Mouse (Mus musculus) midbrain, embryonic 13.5 days (tissue): ENCODE data around the gene Nfat5. TPM values are rescaled to one million over a fixed set of nuclear protein-coding genes. Genes with fewer than 3 reads are reported as not detected.

Experiments
- ATAC-seq: fragments of 200-750 bp; cut with Nextera tagmentation; 2 replicates; pipeline ENCODE4 v1.8.0; 2017; ENCODE audit warnings: mild to moderate bottlenecking, moderate TSS enrichment, moderate library complexity
- H3K27ac ChIP-seq: fragments of 300-500 bp; sonication (generic); 2 replicates; pipeline ENCODE4 v1.5.1; 2015; ENCODE audit warnings: inconsistent platforms, mild to moderate bottlenecking, moderate library complexity
- H3K27me3 ChIP-seq: fragments of 300-500 bp; sonication (generic); 2 replicates; pipeline ENCODE4 v1.6.1; 2015; ENCODE audit warnings: mild to moderate bottlenecking, inconsistent platforms
- H3K36me3 ChIP-seq: fragments of 300-500 bp; sonication (generic); 2 replicates; pipeline ENCODE4 v1.6.1; 2015; ENCODE audit warnings: mild to moderate bottlenecking, inconsistent platforms
- H3K4me1 ChIP-seq: fragments of 300-500 bp; sonication (generic); replicated peaks from 2 replicates; pipeline ENCODE4 v1.6.1; 2015; ENCODE audit warnings: inconsistent platforms
- H3K4me2 ChIP-seq: fragments of 300-500 bp; sonication (generic); replicated peaks from 2 replicates; pipeline ENCODE4 v1.6.1; 2015; ENCODE audit warnings: moderate library complexity, mild to moderate bottlenecking, inconsistent platforms
- H3K4me3 ChIP-seq: fragments of 300-500 bp; sonication (generic); replicated peaks from 2 replicates; pipeline ENCODE4 v1.5.1; 2015; ENCODE audit warnings: mild to moderate bottlenecking, inconsistent platforms
- H3K9ac ChIP-seq: fragments of 300-500 bp; sonication (generic); replicated peaks from 2 replicates; pipeline ENCODE4 v1.6.1; 2015; ENCODE audit warnings: mild to moderate bottlenecking, inconsistent platforms
- H3K9me3 ChIP-seq: fragments of 300-500 bp; sonication (generic); 2 replicates; pipeline ENCODE4 v1.6.1; 2016; ENCODE audit warnings: mild to moderate bottlenecking, inconsistent platforms
- WGBS: fragments of 180-500 bp; shearing (Covaris S2); methylation state at CpG from one replicate; pipeline ENCODE4 v1.1.7; 2015; 5-methylcytosine and 5-hydroxymethylcytosine counted together
- polyA plus RNA-seq: library from polyadenylated mRNA; unstranded; fragments of >200 nt; fragmentation: Nextera tagmentation; extraction: Ambion mirVana; gene quantifications from 2 replicates; pipeline ENCODE4 v1.2.1, GENCODE M21; 2015

The Nfat5 gene
- polyA plus RNA-seq, 1 experiment from 2014 or later = 13.3 TPM

GRCm38 (mm10) chr8:107268501-107268900 lies 24.8 kb upstream of the Nfat5 start:
- no peaks in the 10 kb centered on the region for H3K9me3 ChIP-seq
- no peaks in the 10 kb centered on the region for H3K27me3 ChIP-seq
- no peaks in the 10 kb centered on the region for H3K36me3 ChIP-seq
- no peak overlapping the region for H3K4me2 ChIP-seq
- WGBS = 81% methylated on average over 9 of the region's 9 CpGs
- H3K9ac ChIP-seq = no peak overlapping the region
- ATAC-seq = no peak
- H3K4me3 ChIP-seq = no peak overlapping the region
- no peak overlapping the region for H3K27ac ChIP-seq
- H3K4me1 ChIP-seq = peaks cover 8% of the 10 kb centered on the region; the same call in 1 of the 2 replicates

DNA sequence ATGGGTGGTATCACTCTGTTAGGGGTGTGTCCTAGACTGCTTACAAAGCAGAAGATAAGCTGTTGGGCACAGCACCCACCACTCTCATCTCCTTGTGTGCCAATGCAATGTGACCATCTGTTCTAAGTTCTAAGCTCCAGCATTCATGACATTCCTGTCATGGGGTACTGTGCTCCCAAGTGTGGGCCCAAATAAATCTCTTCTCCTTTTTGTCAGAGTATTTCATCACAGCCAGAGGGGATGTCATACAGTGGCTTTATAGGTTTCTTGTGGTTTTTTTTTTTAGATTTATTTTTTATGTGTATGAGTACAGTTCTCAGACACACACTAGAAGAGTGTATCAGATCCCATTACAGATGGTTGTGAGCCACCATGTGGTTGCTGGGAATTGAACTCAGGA lies 24.1 kb upstream of the Nfat5 start:
- no peak for ATAC-seq
- H3K4me3 ChIP-seq = no peak overlapping the region

DNA sequence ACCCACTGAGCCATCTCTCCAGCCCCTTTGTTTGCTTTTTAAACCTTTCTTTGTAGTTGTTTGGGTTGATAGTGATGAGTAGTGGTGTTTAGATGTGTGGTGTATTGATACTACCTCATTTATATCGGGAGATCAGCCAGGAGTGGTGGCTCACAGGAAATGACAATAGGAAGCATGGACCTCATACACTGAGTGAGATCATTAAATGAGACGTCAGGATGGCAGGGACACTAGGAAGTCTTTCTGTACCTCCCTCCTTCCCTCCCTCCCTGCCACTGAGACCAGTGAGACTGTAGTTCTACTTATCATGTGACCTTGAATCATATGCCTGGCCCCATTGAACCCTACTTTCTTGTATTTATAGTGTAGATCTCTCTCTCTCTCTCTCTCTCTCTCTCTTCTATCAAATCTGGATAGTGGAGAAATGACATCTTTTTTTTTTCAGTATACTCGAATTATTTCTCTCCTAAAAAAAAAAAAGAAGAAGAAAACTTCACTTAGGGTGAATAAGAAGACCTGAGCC lies 23.6 kb upstream of the Nfat5 start:
- Histone ChIP-seq H3K4me1 (peaks cover 8% of the 10 kb centered on the region; the same call in 1 of the 2 replicates), H3K27me3 (no peaks in the 10 kb centered on the region), H3K4me2 (no peak overlapping the region), H3K4me3 (no peak overlapping the region), H3K36me3 (no peaks in the 10 kb centered on the region), H3K9me3 (no peaks in the 10 kb centered on the region), H3K27ac (no peak overlapping the region), H3K9ac (no peak overlapping the region)
- ATAC-seq = no peak
- 60% methylated on average over 3 of the region's 3 CpGs for WGBS

More for the DNA sequence above, 24.1 kb upstream of the Nfat5 start:
- no peaks in the 10 kb centered on the region for H3K27me3 ChIP-seq
- no peak overlapping the region for H3K27ac ChIP-seq
- no peak overlapping the region for H3K4me2 ChIP-seq
- no peak overlapping the region for H3K9ac ChIP-seq
- H3K36me3 ChIP-seq = no peaks in the 10 kb centered on the region
- H3K4me1 ChIP-seq = peaks cover 8% of the 10 kb centered on the region; the same call in 1 of the 2 replicates
- no peaks in the 10 kb centered on the region for H3K9me3 ChIP-seq

- H3K9me3 ChIP-seq = no peaks in the 10 kb centered on the region
- H3K9ac ChIP-seq = no peak overlapping the region
- H3K4me2 ChIP-seq = no peak overlapping the region
- WGBS = 77% methylated on average over 4 of the region's 4 CpGs
- H3K4me1 ChIP-seq = peaks cover 8% of the 10 kb centered on the region; the same call in 1 of the 2 replicates
- no peak for ATAC-seq
- no peaks in the 10 kb centered on the region for H3K36me3 ChIP-seq
- H3K4me3 ChIP-seq = no peak overlapping the region
- H3K27ac ChIP-seq = no peak overlapping the region
- H3K27me3 ChIP-seq = no peaks in the 10 kb centered on the region
Measured at GRCm38 (mm10) chr8:107270287-107270686, 23.0 kb upstream of the Nfat5 start.

DNA sequence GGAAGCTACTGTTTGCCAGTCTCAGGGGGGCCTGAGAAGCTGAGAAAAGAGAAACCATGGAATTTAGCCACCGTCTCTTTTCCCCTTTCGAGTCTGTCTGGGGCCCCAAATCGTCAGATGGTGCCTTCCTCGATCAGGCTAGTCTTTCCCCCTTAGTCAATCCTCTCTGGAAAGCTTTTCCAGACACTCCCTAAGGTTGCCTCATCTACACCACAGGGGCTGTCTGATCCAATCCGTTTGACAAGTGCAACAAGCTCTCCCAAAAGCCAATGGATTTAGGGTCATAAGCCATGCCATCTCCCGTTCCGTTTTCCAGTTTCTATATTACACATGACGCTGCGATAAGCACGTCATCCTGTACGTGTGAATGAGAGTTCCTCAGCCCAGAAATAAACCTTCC lies 22.5 kb upstream of the Nfat5 start:
- peaks cover 4% of the 10 kb centered on the region; the same call in 1 of the 2 replicates for H3K4me1 ChIP-seq
- H3K9ac ChIP-seq = no peak overlapping the region
- ATAC-seq = no peak
- no peaks in the 10 kb centered on the region for H3K9me3 ChIP-seq
- H3K36me3 ChIP-seq = no peaks in the 10 kb centered on the region
- 65% methylated on average over 11 of the region's 11 CpGs for WGBS
- no peak overlapping the region for H3K4me2 ChIP-seq
- no peaks in the 10 kb centered on the region for H3K27me3 ChIP-seq
- H3K4me3 ChIP-seq = no peak overlapping the region
- H3K27ac ChIP-seq = no peak overlapping the region

DNA sequence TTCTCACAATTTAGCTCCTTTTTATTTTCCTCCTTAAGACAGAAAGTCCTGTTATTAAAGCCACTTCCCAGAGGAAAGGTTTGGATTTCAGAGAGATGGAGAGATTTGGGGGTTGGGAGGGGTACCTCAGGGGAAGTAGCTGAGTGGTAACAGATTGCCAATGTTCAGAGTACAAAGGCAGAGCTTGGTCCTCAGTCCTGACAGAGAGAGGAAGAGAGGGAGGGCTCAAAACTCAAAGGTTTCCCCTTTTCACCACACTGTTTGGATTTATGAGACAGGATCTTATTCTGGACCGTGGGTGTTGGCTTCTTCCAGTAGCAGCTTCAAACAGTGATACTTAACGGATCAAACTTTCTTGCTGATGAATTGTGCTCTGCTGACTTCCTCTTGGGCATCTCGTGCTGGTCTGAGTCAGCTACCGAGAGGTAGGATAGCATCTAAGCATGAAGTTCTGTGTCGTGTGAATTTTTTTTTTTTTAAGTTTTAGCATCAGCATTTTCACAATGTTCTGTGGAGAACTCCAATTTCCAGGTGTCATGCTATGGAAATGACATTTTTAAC lies 15.9 kb upstream of the Nfat5 start:
- WGBS = 85% methylated on average over 5 of the region's 5 CpGs
- Histone ChIP-seq H3K9ac (no peak overlapping the region), H3K36me3 (no peaks in the 10 kb centered on the region), H3K4me3 (no peak overlapping the region), H3K27me3 (no peaks in the 10 kb centered on the region), H3K27ac (no peak overlapping the region), H3K9me3 (no peaks in the 10 kb centered on the region), H3K4me1 (no peaks in the 10 kb centered on the region), H3K4me2 (no peak overlapping the region)
- no peak for ATAC-seq

DNA sequence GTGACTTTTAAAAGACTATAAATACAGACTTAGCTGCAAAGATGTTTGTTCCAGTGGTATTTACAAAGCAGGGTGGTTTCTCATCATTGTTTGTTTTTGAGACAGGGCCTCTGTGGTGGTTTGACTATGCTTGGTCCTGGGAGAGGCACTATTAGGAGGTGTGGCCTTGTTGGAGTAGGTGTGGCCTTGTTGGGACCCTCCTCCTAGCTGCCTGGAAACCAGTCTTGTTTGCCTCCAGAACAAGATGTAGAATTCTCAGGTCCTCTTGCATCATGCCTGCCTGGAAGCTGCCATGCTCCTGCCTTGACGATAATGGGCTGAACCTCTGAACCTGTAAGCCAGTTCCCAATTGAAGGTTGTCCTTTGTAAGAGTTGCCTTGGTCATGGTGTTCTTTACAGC lies 14.7 kb upstream of the Nfat5 start:
- no peak overlapping the region for H3K4me2 ChIP-seq
- H3K36me3 ChIP-seq = no peaks in the 10 kb centered on the region
- no peaks in the 10 kb centered on the region for H3K9me3 ChIP-seq
- WGBS = 96% methylated on average over 1 of the region's 1 CpGs
- no peak overlapping the region for H3K9ac ChIP-seq
- H3K27ac ChIP-seq = no peak overlapping the region
- no peak overlapping the region for H3K4me3 ChIP-seq
- H3K27me3 ChIP-seq = no peaks in the 10 kb centered on the region
- ATAC-seq = no peak
- H3K4me1 ChIP-seq = no peaks in the 10 kb centered on the region

- Histone ChIP-seq H3K4me2 (no peak overlapping the region), H3K36me3 (no peaks in the 10 kb centered on the region)
- ATAC-seq = no peak
Measured at GRCm38 (mm10) chr8:107286686-107287085, 6.6 kb upstream of the Nfat5 start.

GRCm38 (mm10) chr8:107287522-107287921 lies 5.7 kb upstream of the Nfat5 start:
- no peaks in the 10 kb centered on the region for H3K36me3 ChIP-seq
- no peak overlapping the region for H3K27ac ChIP-seq
- H3K9ac ChIP-seq = no peak overlapping the region
- H3K27me3 ChIP-seq = no peaks in the 10 kb centered on the region
- H3K4me1 ChIP-seq = no peaks in the 10 kb centered on the region
- H3K9me3 ChIP-seq = no peaks in the 10 kb centered on the region
- WGBS = 40% methylated on average over 5 of the region's 5 CpGs
- no peak overlapping the region for H3K4me3 ChIP-seq
- no peak for ATAC-seq
- H3K4me2 ChIP-seq = no peak overlapping the region

More at GRCm38 (mm10) chr8:107286686-107287085, 6.6 kb upstream of the Nfat5 start:
- no peak overlapping the region for H3K4me3 ChIP-seq
- no peak overlapping the region for H3K9ac ChIP-seq
- WGBS = 62% methylated on average over 9 of the region's 9 CpGs
- no peak overlapping the region for H3K27ac ChIP-seq
- no peaks in the 10 kb centered on the region for H3K9me3 ChIP-seq
- no peaks in the 10 kb centered on the region for H3K27me3 ChIP-seq
- H3K4me1 ChIP-seq = no peaks in the 10 kb centered on the region

DNA sequence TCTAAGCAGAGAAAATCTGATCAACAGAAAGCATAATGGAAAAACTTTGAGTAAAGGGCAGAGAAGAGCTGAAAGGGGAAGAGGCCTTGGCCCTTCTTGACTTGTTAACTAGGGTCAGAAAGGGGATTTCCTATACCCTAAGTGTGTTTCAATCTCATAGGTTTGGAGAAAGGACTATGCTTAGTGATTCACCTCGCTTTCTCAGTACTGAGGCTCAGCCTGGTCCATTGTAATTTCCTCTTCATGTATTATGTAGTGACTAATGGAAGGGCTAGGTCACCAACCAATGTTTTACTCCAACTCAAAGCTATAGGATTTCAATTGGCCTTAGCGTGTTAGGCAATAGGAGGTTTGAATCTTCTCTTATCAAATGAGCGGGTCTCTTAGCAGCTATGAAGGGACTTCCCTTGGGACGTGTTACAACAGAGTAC lies 2.1 kb upstream of the Nfat5 start:
- Histone ChIP-seq H3K4me1 (peaks cover 17% of the 10 kb centered on the region), H3K4me3 (no peak overlapping the region), H3K9ac (no peak overlapping the region), H3K27ac (no peak overlapping the region), H3K27me3 (no peaks in the 10 kb centered on the region), H3K36me3 (no peaks in the 10 kb centered on the region), H3K4me2 (no peak overlapping the region), H3K9me3 (no peaks in the 10 kb centered on the region)
- no peak for ATAC-seq
- 90% methylated on average over 4 of the region's 4 CpGs for WGBS

GRCm38 (mm10) chr8:107292119-107292927 lies 947 bp upstream of the Nfat5 start:
- peak; percentile 22; the same call in 1 of the 2 replicates for ATAC-seq
- H3K36me3 ChIP-seq = no peaks in the 10 kb centered on the region

More at GRCm38 (mm10) chr8:107292119-107292927, 947 bp upstream of the Nfat5 start:
- WGBS = 60% methylated on average over 18 of the region's 18 CpGs
- peak overlapping the region; percentile 97 for H3K4me3 ChIP-seq
- H3K27me3 ChIP-seq = no peaks in the 10 kb centered on the region
- peak overlapping the region; percentile 97 for H3K27ac ChIP-seq
- H3K4me1 ChIP-seq = peaks cover 17% of the 10 kb centered on the region
- H3K9ac ChIP-seq = peak overlapping the region; percentile 94
- H3K4me2 ChIP-seq = peak overlapping the region; percentile 60
- no peaks in the 10 kb centered on the region for H3K9me3 ChIP-seq
